Mouse (Mus musculus) midbrain, embryonic 16.5 days (tissue): ENCODE measurements around the gene Rftn2. TPM values are rescaled to one million over a fixed set of nuclear protein-coding genes. Genes with fewer than 3 reads are reported as not detected.
A peak's percentile ranks its signal among the peaks of the same experiment; 100 is the strongest.

Experiments
- ATAC-seq: fragments of 200-750 bp; cut with Nextera tagmentation; 2 replicates; pipeline ENCODE4 v1.8.0; 2017; ENCODE audit warnings: moderate TSS enrichment
- H3K27ac ChIP-seq: fragments of 300-500 bp; sonication (generic); 2 replicates; pipeline ENCODE4 v1.5.1; 2014; ENCODE audit warnings: mild to moderate bottlenecking, low read length, mixed read lengths
- H3K27me3 ChIP-seq: fragments of 300-500 bp; sonication (generic); 2 replicates; pipeline ENCODE4 v1.6.1; 2014; ENCODE audit warnings: low read depth, low read length, mixed read lengths; ENCODE audit not compliant: control insufficient read depth, insufficient read depth
- H3K36me3 ChIP-seq: fragments of 300-500 bp; sonication (generic); 2 replicates; pipeline ENCODE4 v1.6.1; 2014; ENCODE audit warnings: mild to moderate bottlenecking, low read length, moderate library complexity, mixed read lengths; ENCODE audit not compliant: control insufficient read depth, insufficient read depth
- H3K4me1 ChIP-seq: fragments of 300-500 bp; sonication (generic); 2 replicates; pipeline ENCODE4 v1.6.1; 2014; ENCODE audit warnings: mild to moderate bottlenecking, low read length, mixed read lengths; ENCODE audit not compliant: control insufficient read depth, insufficient read depth
- H3K4me2 ChIP-seq: fragments of 300-500 bp; sonication (generic); 2 replicates; pipeline ENCODE4 v1.6.1; 2014; ENCODE audit warnings: mild to moderate bottlenecking, low read length, mixed read lengths
- H3K4me3 ChIP-seq: fragments of 300-500 bp; sonication (generic); 2 replicates; pipeline ENCODE4 v1.5.1; 2014; ENCODE audit warnings: low read depth, mild to moderate bottlenecking, low read length, moderate library complexity, mixed read lengths
- H3K9ac ChIP-seq: fragments of 300-500 bp; sonication (generic); 2 replicates; pipeline ENCODE4 v1.6.1; 2014; ENCODE audit warnings: low read depth, low read length, mixed read lengths
- H3K9me3 ChIP-seq: fragments of 300-500 bp; sonication (generic); replicated peaks from 2 replicates; pipeline ENCODE4 v1.6.1; 2014; ENCODE audit warnings: mild to moderate bottlenecking, low read length, mixed read lengths; ENCODE audit not compliant: control insufficient read depth, poor library complexity, severe bottlenecking
- WGBS: fragments of 180-500 bp; shearing (Covaris S2); extraction: QIAGEN DNeasy Blood & Tissue Kit; methylation state at CpG from one replicate; pipeline ENCODE4 v1.1.7; 2014; 5-methylcytosine and 5-hydroxymethylcytosine counted together
- polyA plus RNA-seq: library from polyadenylated mRNA; unstranded; fragments of >200 nt; fragmentation: Nextera tagmentation; extraction: Ambion mirVana; gene quantifications from 2 replicates; pipeline ENCODE4 v1.2.1, GENCODE M21; 2015

Gene Rftn2
- polyA plus RNA-seq, 1 experiment from 2014 or later: 10.6 TPM

- no peak for ATAC-seq
Observed at GRCm38 (mm10) chr1:55186592-55187210, 39.9 kb downstream of the Rftn2 start.

GRCm38 (mm10) chr1:55185718-55186117, 40.9 kb downstream of the Rftn2 start:
- Histone ChIP-seq H3K4me1 (no peaks in the 10 kb centered on the region), H3K4me2 (no peak overlapping the region), H3K27ac (no peak overlapping the region), H3K27me3 (no peaks in the 10 kb centered on the region), H3K9me3 (no peaks in the 10 kb centered on the region), H3K9ac (no peak overlapping the region), H3K4me3 (no peak overlapping the region), H3K36me3 (no peaks in the 10 kb centered on the region)
- no peak for ATAC-seq
- WGBS: 90% methylated on average over 6 of the region's 6 CpGs

More at GRCm38 (mm10) chr1:55186592-55187210, 39.9 kb downstream of the Rftn2 start:
- H3K4me3 ChIP-seq: no peak overlapping the region
- H3K9ac ChIP-seq: no peak overlapping the region
- H3K27me3 ChIP-seq: no peaks in the 10 kb centered on the region
- H3K9me3 ChIP-seq: no peaks in the 10 kb centered on the region
- no peaks in the 10 kb centered on the region; the same call in 1 of the 2 replicates for H3K4me1 ChIP-seq
- WGBS: 14% methylated on average over 11 of the region's 11 CpGs
- no peak overlapping the region for H3K4me2 ChIP-seq
- H3K27ac ChIP-seq: no peak overlapping the region
- no peaks in the 10 kb centered on the region for H3K36me3 ChIP-seq

GRCm38 (mm10) chr1:55182392-55182791, 44.2 kb downstream of the Rftn2 start:
- Histone ChIP-seq H3K9me3 (no peaks in the 10 kb centered on the region), H3K9ac (no peak overlapping the region), H3K36me3 (no peaks in the 10 kb centered on the region), H3K27me3 (no peaks in the 10 kb centered on the region), H3K4me2 (no peak overlapping the region), H3K4me3 (no peak overlapping the region), H3K27ac (no peak overlapping the region), H3K4me1 (no peaks in the 10 kb centered on the region)
- no peak for ATAC-seq
- 94% methylated on average over 5 of the region's 5 CpGs for WGBS

GRCm38 (mm10) chr1:55179917-55180566, 46.5 kb downstream of the Rftn2 start:
- no peak overlapping the region for H3K4me2 ChIP-seq
- no peak overlapping the region for H3K27ac ChIP-seq
- WGBS: 85% methylated on average over 5 of the region's 5 CpGs
- H3K9ac ChIP-seq: no peak overlapping the region
- H3K9me3 ChIP-seq: no peaks in the 10 kb centered on the region
- no peak overlapping the region for H3K4me3 ChIP-seq
- no peak for ATAC-seq
- no peaks in the 10 kb centered on the region for H3K4me1 ChIP-seq
- H3K36me3 ChIP-seq: no peaks in the 10 kb centered on the region
- no peaks in the 10 kb centered on the region for H3K27me3 ChIP-seq

GRCm38 (mm10) chr1:55174558-55175034, 52.0 kb downstream of the Rftn2 start:
- H3K4me1 ChIP-seq: no peaks in the 10 kb centered on the region
- no peak overlapping the region for H3K27ac ChIP-seq
- no peak overlapping the region for H3K4me3 ChIP-seq
- no peaks in the 10 kb centered on the region for H3K27me3 ChIP-seq
- no peaks in the 10 kb centered on the region for H3K36me3 ChIP-seq
- 46% methylated on average over 3 of the region's 3 CpGs for WGBS
- H3K4me2 ChIP-seq: no peak overlapping the region
- H3K9ac ChIP-seq: no peak overlapping the region
- H3K9me3 ChIP-seq: no peaks in the 10 kb centered on the region
- no peak for ATAC-seq

GRCm38 (mm10) chr1:55173720-55174557, 52.6 kb downstream of the Rftn2 start:
- Histone ChIP-seq H3K36me3 (no peaks in the 10 kb centered on the region), H3K27ac (no peak overlapping the region), H3K4me1 (no peaks in the 10 kb centered on the region), H3K4me3 (no peak overlapping the region), H3K4me2 (no peak overlapping the region), H3K9me3 (no peaks in the 10 kb centered on the region), H3K9ac (no peak overlapping the region), H3K27me3 (no peaks in the 10 kb centered on the region)
- no peak for ATAC-seq
- WGBS: 80% methylated on average over 10 of the region's 10 CpGs

- peak; percentile 63; the same call in 1 of the 2 replicates for ATAC-seq
- H3K4me3 ChIP-seq: peak overlapping the region; percentile 21
- H3K27ac ChIP-seq: no peak overlapping the region
- no peaks in the 10 kb centered on the region for H3K36me3 ChIP-seq
- H3K9me3 ChIP-seq: no peaks in the 10 kb centered on the region
- H3K9ac ChIP-seq: peak overlapping the region; percentile 20; the same call in 1 of the 2 replicates
- 60% methylated on average over 22 of the region's 22 CpGs for WGBS
- H3K4me1 ChIP-seq: no peaks in the 10 kb centered on the region
- H3K4me2 ChIP-seq: peak overlapping the region; percentile 44
- H3K27me3 ChIP-seq: no peaks in the 10 kb centered on the region
Observed at GRCm38 (mm10) chr1:55171361-55172325, 54.9 kb downstream of the Rftn2 start.

GRCm38 (mm10) chr1:55168591-55168990, 58.0 kb downstream of the Rftn2 start:
- Histone ChIP-seq H3K4me1 (no peaks in the 10 kb centered on the region), H3K36me3 (no peaks in the 10 kb centered on the region), H3K27me3 (no peaks in the 10 kb centered on the region), H3K4me3 (no peak overlapping the region), H3K27ac (no peak overlapping the region), H3K4me2 (no peak overlapping the region), H3K9me3 (no peaks in the 10 kb centered on the region), H3K9ac (no peak overlapping the region)
- 91% methylated on average over 4 of the region's 4 CpGs for WGBS
- no peak for ATAC-seq
